8 mouse cellular contexts compared by ENCODE assay signal in the genomic region with DNA sequence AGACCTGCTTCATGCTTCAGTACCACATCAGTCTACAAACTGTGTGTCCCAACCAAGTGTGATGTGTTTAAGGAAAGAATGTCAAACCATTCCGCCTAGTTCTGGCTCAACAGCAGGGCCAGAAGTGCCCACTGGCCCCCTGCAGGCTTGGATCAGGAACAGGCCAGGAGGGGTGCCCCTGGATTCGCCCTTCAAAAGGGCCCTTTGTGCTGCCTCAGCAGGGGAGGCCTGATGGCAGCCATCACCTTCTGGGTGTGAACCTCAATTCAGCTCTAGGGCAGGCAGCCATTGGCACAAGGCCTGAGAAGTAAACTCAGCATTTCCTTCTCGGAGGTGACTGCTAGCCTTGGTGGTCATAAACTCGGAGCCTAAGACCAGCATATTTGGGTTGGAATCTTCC. TPM values are rescaled to one million over a fixed set of nuclear protein-coding genes. Genes with fewer than 3 reads are reported as not detected.
DNase-seq lines count a peak whose midpoint lies in the region; ATAC-seq lines count a peak whose summit lies in the region.

No protein-coding gene starts in this region.

- DNase-seq in cerebellum, adult 11 months = peak; percentile 53
- peak; percentile 69 for DNase-seq in cerebellum, adult 9-10 months
- DNase-seq in limb, embryonic 11.5 days (ENCODE audit: low spot score) = peak; percentile 32
- DNase-seq in neural tube, embryonic 10.5 days (ENCODE audit: extremely low spot score, low spot score) = peak; percentile 30
- no peak for DNase-seq in adrenal gland, postnatal 25 days

- H3K36me3 ChIP-seq in limb, embryonic 11.5 days (ENCODE audit: control insufficient read depth, insufficient read depth, low read length) = peaks cover 5% of the 10 kb centered on the region; the same call in 1 of the 2 replicates

- H3K9me3 ChIP-seq in limb, embryonic 11.5 days (ENCODE audit: control insufficient read depth, low read length) = no peaks in the 10 kb centered on the region

- no peak for ATAC-seq in cerebellum, adult (ENCODE audit: insufficient number of reproducible peaks, low FRiP score, low TSS enrichment)
- peak; percentile 40 to 47; a peak in 2 of 4 replicates for ATAC-seq in hematopoietic stem cell, adult 5-6 weeks (replicated peaks in 1 of 2; ENCODE audit: insufficient read depth in 1 of 2, low FRiP score in 2 of 2, low TSS enrichment in 1 of 2, low read depth in 1 of 2, poor library complexity in 2 of 2, severe bottlenecking in 2 of 2)
- ATAC-seq in limb, embryonic 11.5 days (ENCODE audit: insufficient number of reproducible peaks, low FRiP score, low TSS enrichment, low read depth) = 0 out of 2 replicates have a peak, but pooled peaks have one; percentile 44
- no peak for ATAC-seq in erythroid progenitor cell, adult 5-6 weeks (replicated peaks; ENCODE audit: low FRiP score, poor library complexity, severe bottlenecking)

- H3K27ac ChIP-seq in limb, embryonic 11.5 days (replicated peaks; ENCODE audit: low read depth, low read length) = no peak overlapping the region; the same call in 1 of the 2 replicates

- H3K4me2 ChIP-seq in limb, embryonic 11.5 days (ENCODE audit: low read depth, severe bottlenecking) = no peak overlapping the region

- no peak overlapping the region for H3K9ac ChIP-seq in limb, embryonic 11.5 days (ENCODE audit: low read length)

- H3K27me3 ChIP-seq in limb, embryonic 11.5 days (ENCODE audit: control insufficient read depth, insufficient read depth, low read length) = no peaks in the 10 kb centered on the region

- H3K4me3 ChIP-seq in limb, embryonic 11.5 days (ENCODE audit: low read depth, low read length) = no peak overlapping the region

- WGBS in limb, embryonic 11.5 days = 48% methylated on average over 4 of the region's 4 CpGs

- H3K4me1 ChIP-seq in limb, embryonic 11.5 days (ENCODE audit: control insufficient read depth, insufficient read depth, low read length) = peaks cover 22% of the 10 kb centered on the region

RNA-seq across cellular contexts. Expression of gene Fam53b, which starts 33.1 kb away (rescaled TPM):
- 12.9 and 15.6 TPM in 2 replicates for total RNA-seq in hematopoietic stem cell, adult 5-6 weeks (2017)
- polyA plus RNA-seq in limb, embryonic 11.5 days (2014; fragmentation: Nextera tagmentation; extraction: Ambion mirVana) = 23.8 and 29.3 TPM in 2 replicates
- 86.3 and 107 TPM in 2 replicates for total RNA-seq in adrenal gland, postnatal 25 days (2021)
- 241 and 246 TPM in 2 replicates for total RNA-seq in erythroid progenitor cell, adult 5-6 weeks (2015; ENCODE audit: low replicate concordance)
- total RNA-seq in erythroid progenitor cell, adult 5-6 weeks (2017; ENCODE audit: low replicate concordance) = 163 and 208 TPM in 2 replicates

Comparison
In these comparisons a context has a peak if more than half of its experiments do, and no peak if none do; other contexts are left out.
1. ATAC-seq: peak in hematopoietic stem cell, adult 5-6 weeks (2 of 2) and limb, embryonic 11.5 days (single experiment); none in cerebellum, adult (single experiment) and erythroid progenitor cell, adult 5-6 weeks (single experiment).